Mouse (Mus musculus): ENCODE results near the gene Glul.

GRCm38 (mm10) chr1:153937025-153937424, 37.3 kb downstream of the Glul start:
- TF ChIP-seq POLR2A (IDR thresholded peaks at IDR 0.05; ENCODE audit: borderline replicate concordance, extremely low read depth, insufficient read depth, insufficient read length, poor library complexity, severe bottlenecking), result no peak
- TF ChIP-seq CTCF (IDR thresholded peaks at IDR 0.05; ENCODE audit: borderline replicate concordance, extremely low read depth, insufficient read depth, insufficient read length), result no peak
